In genomic region chr19:4058581-4058980, GRCm38 (mm10) we compare ENCODE assay signal across 24 mouse cellular contexts. TPM values are rescaled to one million over a fixed set of nuclear protein-coding genes. Genes with fewer than 3 reads are reported as not detected.
A peak's percentile ranks its signal among the peaks of the same experiment; 100 is the strongest.
DNase-seq lines count a peak whose midpoint lies in the region; ATAC-seq and TF ChIP-seq lines count a peak whose summit lies in the region.
"Had no signal": no experiment of that assay in that cellular context is flagged by ENCODE, and none has a peak within 500 bp of the region (broad histone marks: within the 10 kb centered on the region; RNA-seq: fewer than 3 reads in every experiment).

No protein-coding gene starts in this region.

- ATAC-seq in G1E (ENCODE audit: extremely low read depth, insufficient number of reproducible peaks, low FRiP score, poor library complexity, severe bottlenecking) = no peak
- ATAC-seq in liver, embryonic 15.5 days (ENCODE audit: insufficient read depth) = no peak
- ATAC-seq: hindbrain, postnatal 0 days had no signal

- H3K27me3 ChIP-seq in liver, adult 2 months (ENCODE audit: control insufficient read depth, insufficient read depth, low read length) = no peaks in the 10 kb centered on the region
- H3K27me3 ChIP-seq in G1E (ENCODE audit: insufficient read depth, low read length) = peaks cover 4% of the 10 kb centered on the region
- H3K27me3 ChIP-seq in erythroblast, embryonic 14.5 days (ENCODE audit: control insufficient read depth) = no peaks in the 10 kb centered on the region
- H3K27me3 ChIP-seq in liver, embryonic 15.5 days = no peaks in the 10 kb centered on the region
- H3K27me3 ChIP-seq: neural tube, embryonic 13.5 days had no signal

- H3K27ac ChIP-seq in liver, adult 2 months (replicated peaks; ENCODE audit: insufficient read depth, low read depth, low read length) = peak overlapping the region; percentile 71
- peak overlapping the region; percentile 91 for H3K27ac ChIP-seq in liver, embryonic 15.5 days (replicated peaks)
- H3K27ac ChIP-seq: embryonic facial prominence, embryonic 10.5 days; hindbrain, postnatal 0 days; neural tube, embryonic 13.5 days had no signal

- no peak for TF ChIP-seq POLR2A in liver, adult 2 months (IDR thresholded peaks at IDR 0.05; ENCODE audit: extremely low read depth, insufficient read depth, low read length)

- H3K4me2 ChIP-seq in liver, embryonic 15.5 days = peak overlapping the region; percentile 75
- H3K4me2 ChIP-seq: lung, embryonic 14.5 days; neural tube, embryonic 13.5 days had no signal

- no peak for TF ChIP-seq CTCF in liver, adult 2 months (IDR thresholded peaks at IDR 0.05; ENCODE audit: low read depth, low read length)
- TF ChIP-seq CTCF in G1E (IDR thresholded peaks at IDR 0.05; ENCODE audit: low read depth, low read length) = no peak

- 69% methylated on average over 5 of the region's 5 CpGs for WGBS in liver, adult 2 months
- 91% methylated on average over 5 of the region's 5 CpGs for WGBS in liver, embryonic 15.5 days (ENCODE audit: insufficient replicate concordance)

- no peak overlapping the region for H3K4me3 ChIP-seq in liver, adult 2 months (ENCODE audit: insufficient read depth, low read depth, low read length)
- peak overlapping the region; percentile 68 for H3K4me3 ChIP-seq in G1E (ENCODE audit: low read depth, low read length)
- H3K4me3 ChIP-seq in erythroblast, embryonic 14.5 days (replicated peaks) = peak overlapping the region; percentile 62
- peak overlapping the region; percentile 47 for H3K4me3 ChIP-seq in liver, embryonic 15.5 days (replicated peaks)
- H3K4me3 ChIP-seq: embryonic facial prominence, embryonic 10.5 days; neural tube, embryonic 13.5 days had no signal

- H3K36me3 ChIP-seq in liver, adult 2 months (ENCODE audit: control insufficient read depth, insufficient read depth, low read length) = no peaks in the 10 kb centered on the region
- peaks cover 12% of the 10 kb centered on the region for H3K36me3 ChIP-seq in G1E (replicated peaks)
- peaks cover 13% of the 10 kb centered on the region for H3K36me3 ChIP-seq in erythroblast, embryonic 14.5 days (ENCODE audit: control insufficient read depth)
- H3K36me3 ChIP-seq in liver, embryonic 15.5 days (replicated peaks) = no peaks in the 10 kb centered on the region
- H3K36me3 ChIP-seq: embryonic facial prominence, embryonic 10.5 days; neural tube, embryonic 13.5 days had no signal

- DNase-seq in liver, adult 2 months (ENCODE audit: extremely low read depth, low read depth, low spot score) = no peak
- DNase-seq in liver (no peak), G1E (ENCODE audit: low spot score) (no peak)
- DNase-seq in embryo, embryonic 11 days = no peak
- DNase-seq in embryo, embryonic 10.5 days (ENCODE audit: low spot score) = no peak
- DNase-seq in neural tube, embryonic 10.5 days (ENCODE audit: extremely low spot score, low spot score) = no peak
- DNase-seq: cerebellum, postnatal 14 days; gastrocnemius, postnatal 14 days; heart, postnatal 36 days; kidney, adult 9 months; kidney, postnatal 4 days; layer of hippocampus, postnatal 36 days; lung, embryonic 14.5 days; retina, postnatal 1 day had no signal

- H3K79me2 ChIP-seq in liver, adult 2 months (ENCODE audit: control insufficient read depth, insufficient read depth, low read length) = no peaks in the 10 kb centered on the region

- no peaks in the 10 kb centered on the region for H3K9me3 ChIP-seq in G1E (replicated peaks)
- no peaks in the 10 kb centered on the region for H3K9me3 ChIP-seq in erythroblast, embryonic 14.5 days (ENCODE audit: control insufficient read depth, low read length)
- H3K9me3 ChIP-seq in liver, embryonic 15.5 days (replicated peaks) = no peaks in the 10 kb centered on the region
- H3K9me3 ChIP-seq: embryonic facial prominence, embryonic 10.5 days; neural tube, embryonic 13.5 days had no signal

- no peak overlapping the region for H3K9ac ChIP-seq in liver, adult 2 months (ENCODE audit: low read depth, low read length)
- peak overlapping the region; percentile 47; the same call in 1 of the 2 replicates for H3K9ac ChIP-seq in liver, embryonic 15.5 days
- H3K9ac ChIP-seq: lung, embryonic 14.5 days; neural tube, embryonic 13.5 days had no signal

- H3K4me1 ChIP-seq in liver, adult 2 months (ENCODE audit: control insufficient read depth, insufficient read depth, low read length) = peaks cover 28% of the 10 kb centered on the region
- H3K4me1 ChIP-seq in G1E (ENCODE audit: insufficient read depth, low read depth, low read length) = peaks cover 28% of the 10 kb centered on the region
- H3K4me1 ChIP-seq in erythroblast, embryonic 14.5 days (ENCODE audit: control insufficient read depth) = peaks cover 55% of the 10 kb centered on the region
- peaks cover 61% of the 10 kb centered on the region for H3K4me1 ChIP-seq in liver, embryonic 15.5 days (replicated peaks)
- H3K4me1 ChIP-seq: embryonic facial prominence, embryonic 10.5 days; neural tube, embryonic 13.5 days had no signal

RNA-seq across cellular contexts. Expression of gene Gstp3, which starts 0.8 kb away (rescaled TPM):
- 21.5 and 28.1 TPM in 2 replicates for total RNA-seq in liver, adult 2 months (2014; rRNA removed)
- polyA plus RNA-seq in liver, adult 2 months (2012; rRNA removed) = 54.3 and 66.1 TPM in 2 replicates
- total RNA-seq in G1E (2014; fragmentation: Nextera tagmentation) = 38.1 and 40.8 TPM in 2 replicates
- total RNA-seq in G1E (2017) = 21.0 and 24.6 TPM in 2 replicates
- 5.6 and 9.3 TPM in 2 replicates for polyA plus RNA-seq in G1E (2012)
- polyA plus RNA-seq in erythroblast, embryonic 14.5 days (2012) = 1.3 TPM in 2 replicates
- polyA plus RNA-seq in liver, embryonic 15.5 days (2015; fragmentation: Nextera tagmentation; extraction: Ambion mirVana) = 77.6 and 97.4 TPM in 2 replicates
- total RNA-seq: gastrocnemius, postnatal 14 days; heart, postnatal 36 days; hindbrain, postnatal 0 days; layer of hippocampus, postnatal 36 days; left cerebral cortex, postnatal 36 days; midbrain, postnatal 0 days had no signal
- polyA plus RNA-seq: embryonic facial prominence, embryonic 10.5 days; frontal cortex, adult 2 months; hindbrain, postnatal 0 days; lung, embryonic 14.5 days; midbrain, postnatal 0 days; neural tube, embryonic 13.5 days; testis, adult 2 months had no signal

RNA-seq across cellular contexts. Expression of gene Gstp2, which starts 12.8 kb away (rescaled TPM):
- total RNA-seq in liver, adult 2 months (2014; rRNA removed) = 4.1 and 7.9 TPM in 2 replicates
- polyA plus RNA-seq in liver, adult 2 months (2012; rRNA removed) = 4.4 and 9.2 TPM in 2 replicates
- 29.9 TPM in 1 of 2 replicates, not detected in the other for total RNA-seq in G1E (2014; fragmentation: Nextera tagmentation)
- not detected in 2 replicates for total RNA-seq in G1E (2017)
- 0.28 TPM in 1 of 2 replicates, not detected in the other for polyA plus RNA-seq in G1E (2012)
- not detected in 2 replicates for polyA plus RNA-seq in erythroblast, embryonic 14.5 days (2012)
- polyA plus RNA-seq in liver, embryonic 15.5 days (2015; fragmentation: Nextera tagmentation; extraction: Ambion mirVana) = 7.7 and 8.0 TPM in 2 replicates
- total RNA-seq: megakaryocyte progenitor cell, adult 5-6 weeks; midbrain, postnatal 0 days had no signal

RNA-seq across cellular contexts. Expression of gene Gstp1, which starts 20.8 kb away (rescaled TPM):
- 456 and 810 TPM in 2 replicates for total RNA-seq in liver, adult 2 months (2014; rRNA removed)
- 965 and 1,374 TPM in 2 replicates for polyA plus RNA-seq in liver, adult 2 months (2012; rRNA removed)
- total RNA-seq in G1E (2014; fragmentation: Nextera tagmentation) (48.7 and 86.5 TPM in 2 replicates), G1E (2017) (36.8 and 46.2 TPM in 2 replicates)
- polyA plus RNA-seq in G1E (2012) = 38.7 and 64.2 TPM in 2 replicates
- polyA plus RNA-seq in erythroblast, embryonic 14.5 days (2012) = 14.9 and 28.9 TPM in 2 replicates
- polyA plus RNA-seq in liver, embryonic 15.5 days (2015; fragmentation: Nextera tagmentation; extraction: Ambion mirVana) = 752 and 794 TPM in 2 replicates

RNA-seq across cellular contexts. Expression of gene Cabp2, which starts 22.8 kb away (rescaled TPM):
- total RNA-seq in liver, adult 2 months (2014; rRNA removed) = 0.13 and 0.37 TPM in 2 replicates
- 0.27 and 0.70 TPM in 2 replicates for polyA plus RNA-seq in liver, adult 2 months (2012; rRNA removed)
- total RNA-seq in G1E (2014; fragmentation: Nextera tagmentation) = not detected in 2 replicates
- not detected in 2 replicates for total RNA-seq in G1E (2017)
- polyA plus RNA-seq in G1E (2012) = not detected in 2 replicates
- not detected in 2 replicates for polyA plus RNA-seq in erythroblast, embryonic 14.5 days (2012)
- polyA plus RNA-seq in liver, embryonic 15.5 days (2015; fragmentation: Nextera tagmentation; extraction: Ambion mirVana) = 0.29 and 0.38 TPM in 2 replicates
- total RNA-seq: gastrocnemius, postnatal 14 days; heart, postnatal 36 days; hindbrain, postnatal 0 days; layer of hippocampus, postnatal 36 days; left cerebral cortex, postnatal 36 days; megakaryocyte progenitor cell, adult 5-6 weeks; midbrain, postnatal 0 days had no signal
- polyA plus RNA-seq: embryonic facial prominence, embryonic 10.5 days; frontal cortex, adult 2 months; hindbrain, postnatal 0 days; lung, embryonic 14.5 days; midbrain, postnatal 0 days; neural tube, embryonic 13.5 days; testis, adult 2 months had no signal

RNA-seq across cellular contexts. Expression of gene Cdk2ap2, which starts 38.4 kb away (rescaled TPM):
- total RNA-seq in liver, adult 2 months (2014; rRNA removed) = 33.9 and 44.0 TPM in 2 replicates
- 185 and 198 TPM in 2 replicates for polyA plus RNA-seq in liver, adult 2 months (2012; rRNA removed)
- total RNA-seq in G1E (2014; fragmentation: Nextera tagmentation) (36.6 and 40.9 TPM in 2 replicates), G1E (2017) (25.4 and 30.7 TPM in 2 replicates)
- 59.9 and 60.2 TPM in 2 replicates for polyA plus RNA-seq in G1E (2012)
- polyA plus RNA-seq in erythroblast, embryonic 14.5 days (2012) = 11.2 and 12.1 TPM in 2 replicates
- 115 and 127 TPM in 2 replicates for polyA plus RNA-seq in liver, embryonic 15.5 days (2015; fragmentation: Nextera tagmentation; extraction: Ambion mirVana)

Comparison
In these comparisons a context has a peak if more than half of its experiments do, and no peak if none do; other contexts are left out.
1. RNA of gene Gstp1, which starts 20.8 kb away (polyA plus RNA-seq): 965 to 1,374 TPM in liver, adult 2 months and 752 to 794 TPM in liver, embryonic 15.5 days; 38.7 to 64.2 TPM in G1E and 14.9 to 28.9 TPM in erythroblast, embryonic 14.5 days; every median in the first group is over 10 times any median in the second.